Mouse (Mus musculus): ENCODE data around the gene Tas2r144. TPM values are rescaled to one million over a fixed set of nuclear protein-coding genes. Genes with fewer than 3 reads are reported as not detected.

Tas2r144 gene
- not detected for total RNA-seq (2021)
- long read RNA-seq, experiment 1, result 0 reads
- long read RNA-seq, experiment 2, result 0 reads

GRCm38 (mm10) chr6:42215028-42215427 lies at the start of gene Tas2r144:
TSS of gene Tas2r144 (plus strand) at chr6:42215328.
- no peak for DNase-seq (ENCODE audit: low spot score in 2 of 2)

- DNase-seq (ENCODE audit: low spot score in 2 of 2), result no peak
Measured at GRCm38 (mm10) chr6:42182462-42182861, 32.7 kb upstream of the Tas2r144 start.

- no peak for DNase-seq (ENCODE audit: low spot score in 2 of 2)
Measured at GRCm38 (mm10) chr6:42186230-42186629, 28.9 kb upstream of the Tas2r144 start.

- no peak for DNase-seq (ENCODE audit: low spot score in 2 of 2)
Measured at GRCm38 (mm10) chr6:42197710-42198109, 17.4 kb upstream of the Tas2r144 start.

GRCm38 (mm10) chr6:42199498-42199897 lies 15.6 kb upstream of the Tas2r144 start:
- no peak for DNase-seq (ENCODE audit: low spot score in 2 of 2)

- DNase-seq (ENCODE audit: low spot score in 2 of 2), result no peak
Measured at GRCm38 (mm10) chr6:42222286-42222685, 7.2 kb downstream of the Tas2r144 start.

GRCm38 (mm10) chr6:42225046-42225445 lies 9.9 kb downstream of the Tas2r144 start:
- DNase-seq (ENCODE audit: low spot score in 2 of 2), result no peak

- DNase-seq (ENCODE audit: low spot score in 2 of 2), result peak; percentile 30 to 31
Measured at GRCm38 (mm10) chr6:42227240-42228101, 12.3 kb downstream of the Tas2r144 start.

GRCm38 (mm10) chr6:42229610-42230009 lies 14.5 kb downstream of the Tas2r144 start:
- DNase-seq (ENCODE audit: low spot score in 2 of 2), result no peak

- no peak for DNase-seq (ENCODE audit: low spot score in 2 of 2)
Measured at GRCm38 (mm10) chr6:42231191-42231590, 16.1 kb downstream of the Tas2r144 start.

- DNase-seq (ENCODE audit: low spot score in 2 of 2), result no peak
Measured at GRCm38 (mm10) chr6:42237276-42237805, 22.2 kb downstream of the Tas2r144 start.

- no peak for DNase-seq (ENCODE audit: low spot score in 2 of 2)
Measured at GRCm38 (mm10) chr6:42241311-42242045, 26.4 kb downstream of the Tas2r144 start.

GRCm38 (mm10) chr6:42245711-42246353 lies 30.7 kb downstream of the Tas2r144 start, which contains the start of gene Gstk1:
TSS of gene Gstk1 (plus strand) at chr6:42245935.
- DNase-seq (ENCODE audit: low spot score in 2 of 2), result peak; percentile 24 to 60

- DNase-seq (ENCODE audit: low spot score in 2 of 2), result no peak
Measured at GRCm38 (mm10) chr6:42247173-42247572, 32.0 kb downstream of the Tas2r144 start.

- DNase-seq (ENCODE audit: low spot score in 2 of 2), result no peak
Measured at GRCm38 (mm10) chr6:42247981-42248380, 32.9 kb downstream of the Tas2r144 start.

GRCm38 (mm10) chr6:42251791-42252190 lies 36.7 kb downstream of the Tas2r144 start:
- DNase-seq (ENCODE audit: low spot score in 2 of 2), result no peak

GRCm38 (mm10) chr6:42253103-42253502 lies 38.0 kb downstream of the Tas2r144 start:
- no peak for DNase-seq (ENCODE audit: low spot score in 2 of 2)

GRCm38 (mm10) chr6:42257303-42257863 lies 42.3 kb downstream of the Tas2r144 start:
- DNase-seq (ENCODE audit: low spot score in 2 of 2), result no peak

- no peak for DNase-seq (ENCODE audit: low spot score in 2 of 2)
Measured at GRCm38 (mm10) chr6:42260430-42260829, 45.3 kb downstream of the Tas2r144 start.

GRCm38 (mm10) chr6:42261524-42262170 lies 46.5 kb downstream of the Tas2r144 start, which contains the start of gene Tmem139:
TSS of gene Tmem139 (plus strand) at chr6:42261970.
- no peak for DNase-seq (ENCODE audit: low spot score in 2 of 2)
